Mouse (Mus musculus): ENCODE measurements at regions not wholly inside any gene's neighbourhood (a gene's known extent, or its start where the extent isn't known, plus 50 kb on each side); places are given as distances from the start of the nearest gene placed in this dataset.

- TF ChIP-seq CTCF (IDR thresholded peaks at IDR 0.05; ENCODE audit: low read depth) (no peak), EP300 (IDR thresholded peaks at IDR 0.05; ENCODE audit: low read depth) (no peak)
These were observed 60.6 kb downstream of the Crygs start for GRCm38 (mm10) chr16:22750725-22751287.

All from liver, postnatal 0 days (tissue).